Mouse (Mus musculus) midbrain, embryonic 15.5 days (tissue): ENCODE data around the gene Gbf1. TPM values are rescaled to one million over a fixed set of nuclear protein-coding genes. Genes with fewer than 3 reads are reported as not detected.
A peak's percentile ranks its signal among the peaks of the same experiment; 100 is the strongest.

Experiments
- ATAC-seq: fragments of 200-750 bp; cut with Nextera tagmentation; replicated peaks from 2 replicates; pipeline ENCODE4 v1.8.0; 2017; ENCODE audit warnings: moderate TSS enrichment
- H3K27ac ChIP-seq: fragments of 300-500 bp; sonication (generic); 2 replicates; pipeline ENCODE4 v1.5.1; 2015; ENCODE audit warnings: mild to moderate bottlenecking, inconsistent platforms
- H3K27me3 ChIP-seq: fragments of 300-500 bp; sonication (generic); replicated peaks from 2 replicates; pipeline ENCODE4 v1.6.1; 2015; ENCODE audit warnings: inconsistent platforms
- H3K36me3 ChIP-seq: fragments of 300-500 bp; sonication (generic); replicated peaks from 2 replicates; pipeline ENCODE4 v1.6.1; 2015; ENCODE audit warnings: inconsistent platforms
- H3K4me1 ChIP-seq: fragments of 300-500 bp; sonication (generic); 2 replicates; pipeline ENCODE4 v1.6.1; 2015; ENCODE audit warnings: inconsistent platforms
- H3K4me2 ChIP-seq: fragments of 300-500 bp; sonication (generic); 2 replicates; pipeline ENCODE4 v1.6.1; 2015; ENCODE audit warnings: inconsistent platforms, mild to moderate bottlenecking, moderate library complexity
- H3K4me3 ChIP-seq: fragments of 300-500 bp; sonication (generic); 2 replicates; pipeline ENCODE4 v1.5.1; 2015; ENCODE audit warnings: mild to moderate bottlenecking, inconsistent platforms
- H3K9ac ChIP-seq: fragments of 300-500 bp; sonication (generic); 2 replicates; pipeline ENCODE4 v1.6.1; 2015; ENCODE audit warnings: mild to moderate bottlenecking, inconsistent platforms
- H3K9me3 ChIP-seq: fragments of 300-500 bp; sonication (generic); 2 replicates; pipeline ENCODE4 v1.6.1; 2016; ENCODE audit warnings: inconsistent platforms
- WGBS: fragments of 180-500 bp; shearing (Covaris S2); methylation state at CpG from one replicate; pipeline ENCODE4 v1.1.7; 2015; ENCODE audit warnings: mixed read lengths; 5-methylcytosine and 5-hydroxymethylcytosine counted together
- polyA plus RNA-seq: library from polyadenylated mRNA; unstranded; fragments of >200 nt; fragmentation: Nextera tagmentation; extraction: Ambion mirVana; gene quantifications from 2 replicates; pipeline ENCODE4 v1.2.1, GENCODE M21; 2015

The Gbf1 gene
- polyA plus RNA-seq, 1 experiment from 2014 or later: 83.0 TPM

GRCm38 (mm10) chr19:46287566-46287965 is 135.3 kb downstream of the Gbf1 start:
- Histone ChIP-seq H3K4me2 (no peak overlapping the region), H3K27ac (no peak overlapping the region), H3K27me3 (no peaks in the 10 kb centered on the region), H3K9ac (no peak overlapping the region), H3K9me3 (no peaks in the 10 kb centered on the region), H3K4me3 (no peak overlapping the region), H3K4me1 (no peaks in the 10 kb centered on the region), H3K36me3 (peaks cover 30% of the 10 kb centered on the region)
- ATAC-seq: no peak
- WGBS: 87% methylated on average over 3 of the region's 3 CpGs

DNA sequence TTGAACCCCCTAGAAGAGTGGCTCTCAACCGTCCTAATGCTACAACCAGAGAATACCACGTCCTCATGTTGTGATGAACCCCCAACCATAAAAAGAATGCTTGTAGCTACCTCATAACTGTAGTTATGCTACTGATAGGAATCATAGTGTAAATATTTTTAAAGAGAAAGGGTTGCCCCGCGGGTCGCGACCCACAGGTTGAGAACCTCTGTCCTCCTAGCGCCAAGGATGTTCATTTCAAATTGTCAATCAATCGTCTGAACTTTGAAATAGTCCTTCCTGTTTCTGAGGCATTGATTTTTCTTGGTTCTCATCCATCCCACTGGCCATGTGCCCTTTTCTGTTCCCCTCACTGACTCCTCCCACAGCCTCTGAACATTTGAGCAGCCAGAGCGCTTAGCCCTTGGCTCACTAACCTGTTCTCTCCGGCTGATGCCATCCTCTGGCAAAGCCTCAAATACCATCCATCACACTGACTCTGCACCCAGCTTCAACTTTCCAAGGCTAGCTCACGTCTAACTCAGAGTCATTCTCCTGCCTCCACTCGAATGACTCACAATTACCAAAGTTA is 138.3 kb downstream of the Gbf1 start:
- H3K9ac ChIP-seq: no peak overlapping the region
- H3K27ac ChIP-seq: no peak overlapping the region
- H3K4me2 ChIP-seq: no peak overlapping the region
- no peaks in the 10 kb centered on the region for H3K27me3 ChIP-seq
- ATAC-seq: no peak
- no peaks in the 10 kb centered on the region for H3K9me3 ChIP-seq
- peaks cover 11% of the 10 kb centered on the region; the same call in 1 of the 2 replicates for H3K36me3 ChIP-seq
- 68% methylated on average over 12 of the region's 12 CpGs for WGBS
- no peak overlapping the region for H3K4me3 ChIP-seq
- no peaks in the 10 kb centered on the region for H3K4me1 ChIP-seq

GRCm38 (mm10) chr19:46296938-46297337 is 144.6 kb downstream of the Gbf1 start:
- Histone ChIP-seq H3K9ac (no peak overlapping the region), H3K4me3 (no peak overlapping the region), H3K27me3 (no peaks in the 10 kb centered on the region), H3K4me1 (no peaks in the 10 kb centered on the region), H3K4me2 (no peak overlapping the region), H3K27ac (no peak overlapping the region), H3K9me3 (no peaks in the 10 kb centered on the region), H3K36me3 (no peaks in the 10 kb centered on the region)
- WGBS: 75% methylated on average over 4 of the region's 4 CpGs
- no peak for ATAC-seq

DNA sequence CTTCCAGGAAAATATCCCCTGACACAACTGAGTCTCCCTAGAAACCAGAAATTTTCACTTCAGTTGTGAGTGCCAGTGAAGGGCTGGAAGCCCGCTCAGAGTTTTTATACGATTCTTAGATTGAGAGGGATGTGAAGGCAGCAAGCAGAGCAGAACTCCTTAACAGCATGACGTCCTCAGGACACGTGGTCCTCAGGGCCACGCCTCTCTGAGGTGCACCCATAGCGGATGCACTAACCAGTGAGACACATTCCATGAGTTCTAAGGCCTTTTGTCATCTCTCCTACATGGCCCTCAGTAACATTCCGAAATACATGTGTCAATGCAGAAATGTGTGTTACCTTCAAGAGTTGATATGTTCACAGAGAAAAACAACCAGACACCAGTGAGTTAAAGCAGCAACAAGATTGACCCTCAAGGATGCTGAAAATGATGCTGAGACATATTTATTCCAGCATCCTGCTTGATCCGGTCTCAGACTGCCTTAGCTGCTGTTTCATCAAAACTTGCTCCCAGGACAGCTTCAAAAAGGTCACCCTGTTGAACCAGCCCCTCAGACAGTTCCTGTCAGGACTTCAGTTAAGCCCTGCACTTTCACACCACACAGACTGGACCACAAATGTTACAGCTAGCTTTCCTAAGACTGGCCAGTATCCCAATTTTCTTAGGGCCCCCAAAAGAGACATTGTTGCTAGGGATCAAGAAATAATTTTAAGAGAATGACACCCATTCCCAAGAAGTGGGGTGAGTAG is 148.2 kb downstream of the Gbf1 start:
- Histone ChIP-seq H3K9me3 (no peaks in the 10 kb centered on the region), H3K27ac (no peak overlapping the region), H3K4me3 (no peak overlapping the region), H3K9ac (no peak overlapping the region), H3K4me1 (peaks cover 16% of the 10 kb centered on the region), H3K36me3 (no peaks in the 10 kb centered on the region), H3K27me3 (peaks cover 10% of the 10 kb centered on the region; the same call in 1 of the 2 replicates), H3K4me2 (no peak overlapping the region)
- WGBS: 41% methylated on average over 8 of the region's 8 CpGs
- no peak for ATAC-seq

- no peaks in the 10 kb centered on the region for H3K9me3 ChIP-seq
- peaks cover 24% of the 10 kb centered on the region; the same call in 1 of the 2 replicates for H3K27me3 ChIP-seq
- peaks cover 22% of the 10 kb centered on the region for H3K4me1 ChIP-seq
- no peak for ATAC-seq
- WGBS: 88% methylated on average over 4 of the region's 4 CpGs
- no peaks in the 10 kb centered on the region for H3K36me3 ChIP-seq
- H3K27ac ChIP-seq: no peak overlapping the region
- no peak overlapping the region for H3K4me3 ChIP-seq
- no peak overlapping the region for H3K9ac ChIP-seq
- H3K4me2 ChIP-seq: no peak overlapping the region
Observed at GRCm38 (mm10) chr19:46302551-46302950, 150.2 kb downstream of the Gbf1 start.

DNA sequence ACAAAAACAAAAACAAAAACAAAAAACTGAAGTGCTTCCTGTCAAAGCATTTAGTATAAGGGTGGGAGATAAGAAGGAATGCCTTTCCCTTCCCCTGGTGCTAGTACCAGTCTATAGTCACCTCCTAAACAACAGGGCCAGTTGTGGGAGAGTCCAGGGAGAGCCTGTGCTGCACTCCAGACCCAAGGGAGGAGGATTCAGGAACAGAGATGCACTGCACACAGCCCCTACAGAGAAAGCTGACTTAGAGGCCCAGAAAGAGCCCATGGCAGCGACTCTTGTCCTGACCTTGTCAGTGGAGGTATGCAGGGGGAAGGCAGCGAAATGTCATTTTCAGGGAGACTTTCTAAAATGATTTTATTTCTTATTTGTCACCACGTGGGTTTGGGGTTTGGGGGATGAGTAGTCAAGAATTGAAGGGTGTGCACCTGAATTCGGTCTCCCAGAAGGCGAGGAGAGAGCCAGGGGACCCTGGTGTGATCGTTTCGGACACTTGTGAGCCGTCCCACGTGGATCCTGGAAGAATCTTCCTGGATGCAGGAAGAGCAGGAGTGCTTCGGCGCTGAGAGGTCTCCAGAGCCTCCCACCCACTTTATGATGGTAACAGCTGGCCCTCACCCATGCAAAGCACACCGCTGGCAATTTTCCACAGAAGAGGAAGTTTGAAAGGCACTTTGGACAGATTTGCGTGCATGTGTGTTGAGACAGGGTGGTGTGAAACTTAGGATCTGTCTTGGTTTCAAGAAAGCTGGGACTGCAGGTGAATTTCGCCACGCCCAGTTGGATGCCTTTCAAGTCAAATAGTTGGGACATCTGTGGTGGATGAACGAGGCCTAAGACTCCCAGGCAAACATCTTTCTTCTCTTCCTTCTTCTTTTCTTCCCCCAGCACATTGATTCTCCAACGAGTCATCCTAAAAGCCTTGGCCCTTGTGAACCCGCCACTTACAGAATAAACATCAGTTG is 151.2 kb downstream of the Gbf1 start:
- H3K27ac ChIP-seq: peak overlapping the region; percentile 60; the same call in 1 of the 2 replicates
- H3K27me3 ChIP-seq: peaks cover 34% of the 10 kb centered on the region
- H3K4me1 ChIP-seq: peaks cover 23% of the 10 kb centered on the region
- ATAC-seq: no peak
- WGBS: 55% methylated on average over 18 of the region's 18 CpGs
- H3K4me3 ChIP-seq: peak overlapping the region; percentile 47
- H3K9ac ChIP-seq: 0 out of 2 replicates have a peak overlapping the region, but pooled peaks have one; percentile 28
- H3K4me2 ChIP-seq: peak overlapping the region; percentile 96
- H3K36me3 ChIP-seq: no peaks in the 10 kb centered on the region
- H3K9me3 ChIP-seq: no peaks in the 10 kb centered on the region

- peak within 1 kb of the TSS; percentile 60 for H3K27ac ChIP-seq
- H3K4me3 ChIP-seq: peak within 1 kb of the TSS; percentile 47
- H3K9me3 ChIP-seq: no peaks in the 10 kb centered on the region
- H3K4me1 ChIP-seq: peaks cover 30% of the 10 kb centered on the region
- H3K27me3 ChIP-seq: peaks cover 36% of the 10 kb centered on the region
- ATAC-seq: peak; percentile 44
- no peaks in the 10 kb centered on the region for H3K36me3 ChIP-seq
- under 1% methylated on average over 39 of the region's 39 CpGs for WGBS
- H3K9ac ChIP-seq: peak within 1 kb of the TSS; percentile 36
- H3K4me2 ChIP-seq: peak within 1 kb of the TSS; percentile 96
Observed at GRCm38 (mm10) chr19:46304216-46304841, 152.0 kb downstream of the Gbf1 start, which contains the start of gene Nfkb2. Gene Nfkb2 (plus strand): TSS chr19:46304320.

- H3K4me1 ChIP-seq: peaks cover 33% of the 10 kb centered on the region
- peak overlapping the region; percentile 96 for H3K4me2 ChIP-seq
- H3K36me3 ChIP-seq: no peaks in the 10 kb centered on the region
- peak overlapping the region; percentile 36 for H3K9ac ChIP-seq
- no peak overlapping the region; the same call in 1 of the 2 replicates for H3K27ac ChIP-seq
- ATAC-seq: peak; percentile 37; the same call in 1 of the 2 replicates
- peak overlapping the region; percentile 47 for H3K4me3 ChIP-seq
- H3K9me3 ChIP-seq: no peaks in the 10 kb centered on the region
- under 1% methylated on average over 34 of the region's 34 CpGs for WGBS
- peaks cover 36% of the 10 kb centered on the region for H3K27me3 ChIP-seq
Observed at GRCm38 (mm10) chr19:46304908-46305333, 152.6 kb downstream of the Gbf1 start.

DNA sequence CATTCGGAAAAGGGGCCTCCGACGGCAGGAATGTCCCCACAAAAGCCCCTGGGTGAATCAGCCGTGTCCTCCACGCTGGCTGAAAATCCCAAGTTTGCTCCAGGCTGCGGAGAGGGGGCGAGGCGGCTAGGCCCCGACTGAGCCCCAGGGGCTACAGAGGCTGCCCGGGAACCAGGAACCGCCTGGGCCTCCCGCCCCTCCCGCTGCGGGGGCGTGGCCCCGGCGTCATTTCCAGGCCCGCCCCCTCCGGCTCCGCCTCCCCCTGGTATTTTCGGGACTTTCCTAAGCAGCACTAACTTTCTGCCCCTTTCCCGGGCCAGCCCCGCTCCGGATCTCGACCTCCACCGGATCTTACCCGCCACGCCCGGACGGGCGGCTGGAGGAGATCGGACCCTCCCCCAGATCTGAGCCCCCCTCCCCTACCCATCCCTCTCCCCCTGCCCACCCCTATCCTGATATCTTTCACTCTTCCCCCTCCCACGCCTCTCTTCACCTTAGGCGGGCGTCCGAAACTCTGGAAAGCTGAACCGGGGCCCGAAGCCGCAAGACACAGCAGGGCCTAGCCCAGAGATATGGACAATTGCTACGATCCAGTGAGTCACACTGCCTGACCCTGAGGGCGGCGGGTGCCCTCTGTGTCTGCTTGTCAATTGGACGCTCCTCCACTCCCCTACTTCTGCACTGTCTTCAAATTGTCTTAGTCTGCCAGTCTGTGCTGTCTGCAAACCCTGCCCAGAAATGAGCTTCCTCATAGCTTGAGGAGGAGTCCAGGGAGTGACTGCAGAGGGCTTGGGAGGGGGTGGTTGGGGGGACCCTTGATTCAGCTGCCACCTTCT is 153.3 kb downstream of the Gbf1 start:
- WGBS: 1% methylated on average over 43 of the region's 43 CpGs
- no peak overlapping the region for H3K27ac ChIP-seq
- H3K9ac ChIP-seq: peak overlapping the region; percentile 36
- peaks cover 33% of the 10 kb centered on the region for H3K4me1 ChIP-seq
- peak overlapping the region; percentile 47 for H3K4me3 ChIP-seq
- no peaks in the 10 kb centered on the region for H3K36me3 ChIP-seq
- peaks cover 36% of the 10 kb centered on the region for H3K27me3 ChIP-seq
- no peaks in the 10 kb centered on the region for H3K9me3 ChIP-seq
- ATAC-seq: no peak; the same call in 1 of the 2 replicates
- H3K4me2 ChIP-seq: peak overlapping the region; percentile 96

GRCm38 (mm10) chr19:46306268-46306610 is 153.9 kb downstream of the Gbf1 start:
- WGBS: 58% methylated on average over 5 of the region's 5 CpGs
- Histone ChIP-seq H3K9ac (no peak overlapping the region), H3K36me3 (no peaks in the 10 kb centered on the region; the same call in 1 of the 2 replicates), H3K4me1 (peaks cover 33% of the 10 kb centered on the region), H3K4me2 (peak overlapping the region; percentile 96), H3K9me3 (no peaks in the 10 kb centered on the region), H3K27ac (no peak overlapping the region), H3K4me3 (peak overlapping the region; percentile 47; the same call in 1 of the 2 replicates), H3K27me3 (peaks cover 36% of the 10 kb centered on the region)
- ATAC-seq: no peak

DNA sequence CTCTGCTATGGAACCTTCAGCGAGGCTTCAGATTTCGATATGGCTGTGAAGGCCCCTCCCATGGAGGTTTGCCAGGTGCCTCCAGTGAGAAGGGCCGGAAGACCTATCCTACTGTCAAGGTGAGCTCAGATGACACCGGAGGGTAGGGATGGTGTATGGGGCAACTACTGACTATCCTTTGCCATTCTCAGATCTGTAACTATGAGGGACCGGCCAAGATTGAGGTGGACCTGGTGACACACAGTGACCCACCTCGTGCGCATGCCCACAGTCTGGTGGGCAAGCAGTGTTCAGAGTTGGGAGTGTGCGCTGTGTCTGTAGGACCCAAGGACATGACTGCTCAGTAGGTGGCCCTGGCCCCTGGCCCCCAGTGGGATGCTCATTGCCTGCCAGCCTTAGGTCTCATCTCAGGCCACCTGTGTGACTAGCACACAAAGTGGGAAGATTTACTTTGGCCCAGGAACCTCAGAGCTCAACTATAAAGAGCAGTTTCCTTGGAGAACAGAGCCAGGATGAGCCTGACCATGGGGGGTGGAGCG is 154.5 kb downstream of the Gbf1 start:
- Histone ChIP-seq H3K4me1 (peaks cover 33% of the 10 kb centered on the region), H3K27ac (no peak overlapping the region), H3K9me3 (no peaks in the 10 kb centered on the region), H3K36me3 (no peaks in the 10 kb centered on the region; the same call in 1 of the 2 replicates), H3K4me3 (no peak overlapping the region), H3K9ac (no peak overlapping the region), H3K27me3 (peaks cover 36% of the 10 kb centered on the region), H3K4me2 (no peak overlapping the region)
- WGBS: 91% methylated on average over 9 of the region's 9 CpGs
- ATAC-seq: no peak
